Mouse (Mus musculus) embryonic facial prominence, embryonic 14.5 days (tissue): ENCODE data around the gene Olfr1023. TPM values are rescaled to one million over a fixed set of nuclear protein-coding genes. Genes with fewer than 3 reads are reported as not detected.

Experiments
- polyA plus RNA-seq: library from polyadenylated mRNA; unstranded; fragments of >200 nt; fragmentation: Nextera tagmentation; extraction: Ambion mirVana; gene quantifications from 2 replicates; pipeline ENCODE4 v1.2.1, GENCODE M21; 2014

Gene Olfr1023
- polyA plus RNA-seq, 1 experiment from 2014 or later, result not detected

Other genes with a start within 250 kb of the Olfr1023 start
- gene Olfr1002, start 234.9 kb upstream of the Olfr1023 start, polyA plus RNA-seq, result not detected in 2 replicates
- gene Olfr154, start 221.2 kb upstream of the Olfr1023 start, polyA plus RNA-seq, result not detected in 2 replicates
- gene Olfr1006, start 206.9 kb upstream of the Olfr1023 start, polyA plus RNA-seq, result 0.11 TPM in 1 of 2 replicates, not detected in the other
- not detected in 2 replicates for gene Olfr1008, start 196.2 kb upstream of the Olfr1023 start, polyA plus RNA-seq
- gene Olfr1009, start 170.2 kb upstream of the Olfr1023 start, polyA plus RNA-seq, result not detected in 2 replicates
- 0.18 TPM in 1 of 2 replicates, not detected in the other for gene Olfr1012, start 122.9 kb upstream of the Olfr1023 start, polyA plus RNA-seq
- not detected in 2 replicates for gene Olfr1013, start 118.5 kb upstream of the Olfr1023 start, polyA plus RNA-seq
- 0.10 TPM in 1 of 2 replicates, not detected in the other for gene Olfr1014, start 112.9 kb upstream of the Olfr1023 start, polyA plus RNA-seq
- gene Olfr1015, start 103.6 kb upstream of the Olfr1023 start, polyA plus RNA-seq, result 0.17 and 0.22 TPM in 2 replicates
- gene Olfr1016, start 83.1 kb upstream of the Olfr1023 start, polyA plus RNA-seq, result 0.13 and 0.22 TPM in 2 replicates
- gene Olfr1018, start 67.2 kb upstream of the Olfr1023 start, polyA plus RNA-seq, result not detected in 2 replicates
- not detected in 2 replicates for gene Olfr1019, start 40.2 kb upstream of the Olfr1023 start, polyA plus RNA-seq
- gene Olfr1020, start 38.6 kb upstream of the Olfr1023 start, polyA plus RNA-seq, result not detected in 2 replicates
- not detected in 2 replicates for gene Olfr1022, start 17.0 kb upstream of the Olfr1023 start, polyA plus RNA-seq
- not detected in 2 replicates for gene Olfr1024, start 19.4 kb downstream of the Olfr1023 start, polyA plus RNA-seq
- 0.14 and 0.50 TPM in 2 replicates for gene Olfr1025-ps1, start 29.6 kb downstream of the Olfr1023 start, polyA plus RNA-seq
- gene Olfr1026, start 35.9 kb downstream of the Olfr1023 start, polyA plus RNA-seq, result 0.13 TPM in 1 of 2 replicates, not detected in the other
- not detected in 2 replicates for gene Olfr1028, start 64.8 kb downstream of the Olfr1023 start, polyA plus RNA-seq
- not detected in 2 replicates for gene Olfr1029, start 88.3 kb downstream of the Olfr1023 start, polyA plus RNA-seq
- 0.07 TPM in 1 of 2 replicates, not detected in the other for gene Olfr1030, start 93.6 kb downstream of the Olfr1023 start, polyA plus RNA-seq
- gene Olfr1031, start 104.7 kb downstream of the Olfr1023 start, polyA plus RNA-seq, result 0.22 TPM in 1 of 2 replicates, not detected in the other
- not detected in 2 replicates for gene Olfr1032, start 119.9 kb downstream of the Olfr1023 start, polyA plus RNA-seq
- 1.6 and 2.2 TPM in 2 replicates for gene Olfr1033, start 135.0 kb downstream of the Olfr1023 start, polyA plus RNA-seq
- gene Olfr1034, start 160.2 kb downstream of the Olfr1023 start, polyA plus RNA-seq, result 0.04 TPM in 2 replicates
- not detected in 2 replicates for gene Olfr1036, start 188.4 kb downstream of the Olfr1023 start, polyA plus RNA-seq
- not detected in 2 replicates for gene Olfr1037, start 201.7 kb downstream of the Olfr1023 start, polyA plus RNA-seq